23 mouse cellular contexts compared by ENCODE assay signal in the genomic region with DNA sequence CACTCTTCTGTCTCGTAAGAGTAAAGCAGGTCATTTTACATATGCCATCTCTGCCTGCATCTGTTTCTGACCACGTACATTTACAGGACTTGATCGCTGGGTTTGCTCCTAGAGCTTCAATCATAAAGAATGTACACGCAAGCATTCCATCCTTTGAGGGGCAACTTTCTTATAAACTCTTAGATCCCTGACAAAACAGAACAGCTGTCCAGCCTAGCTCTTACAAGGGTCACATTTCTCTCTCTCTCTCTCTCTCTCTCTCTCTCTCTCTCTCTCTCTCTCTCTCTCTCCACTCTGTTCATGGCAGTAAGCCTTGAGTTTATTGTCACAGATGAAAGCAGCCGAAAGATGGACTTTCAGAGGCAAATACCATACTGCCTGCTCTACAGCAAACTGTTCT.
DNase-seq lines count a peak whose midpoint lies in the region; ATAC-seq and TF ChIP-seq lines count a peak whose summit lies in the region.
"Had no signal": no experiment of that assay in that cellular context is flagged by ENCODE, and none has a peak within 500 bp of the region (broad histone marks: within the 10 kb centered on the region; RNA-seq: fewer than 3 reads in every experiment).

No protein-coding gene starts in this region.

- peak overlapping the region; percentile 36 for H3K27ac ChIP-seq in intestine, embryonic 16.5 days (ENCODE audit: low read length)
- peak overlapping the region; percentile 54 for H3K27ac ChIP-seq in stomach, embryonic 16.5 days (ENCODE audit: low read length)
- H3K27ac ChIP-seq: forebrain, embryonic 13.5 days; gastrocnemius, adult 2 months; heart, embryonic 10.5 days; limb, embryonic 12.5 days; liver, embryonic 14.5 days; neural tube, embryonic 15.5 days had no signal

- H3K27me3 ChIP-seq in C2C12 (ENCODE audit: control insufficient read depth, insufficient read depth, insufficient read length): no peaks in the 10 kb centered on the region
- no peaks in the 10 kb centered on the region for H3K27me3 ChIP-seq in intestine, embryonic 16.5 days (replicated peaks; ENCODE audit: control insufficient read depth, insufficient read depth, low read length)
- H3K27me3 ChIP-seq in stomach, embryonic 16.5 days (ENCODE audit: control insufficient read depth, insufficient read depth, low read length): no peaks in the 10 kb centered on the region
- H3K27me3 ChIP-seq: forebrain, embryonic 13.5 days; limb, embryonic 12.5 days; neural tube, embryonic 15.5 days had no signal

- H3ac ChIP-seq in C2C12 (ENCODE audit: control insufficient read depth, insufficient read length, low read depth): no peak overlapping the region

- no peak overlapping the region for H3K4me3 ChIP-seq in C2C12 (ENCODE audit: insufficient read depth, poor library complexity, severe bottlenecking)
- no peak overlapping the region for H3K4me3 ChIP-seq in intestine, embryonic 16.5 days (ENCODE audit: low read length)
- no peak overlapping the region for H3K4me3 ChIP-seq in stomach, embryonic 16.5 days (replicated peaks; ENCODE audit: low read length)
- H3K4me3 ChIP-seq: erythroblast, embryonic 14.5 days; forebrain, embryonic 13.5 days; gastrocnemius, adult 2 months; heart, embryonic 10.5 days; limb, embryonic 12.5 days; neural tube, embryonic 15.5 days had no signal

- DNase-seq in heart, adult 11 months: peak; percentile 40
- no peak for DNase-seq in heart, postnatal 10 days
- DNase-seq in embryo, embryonic 11 days: no peak
- no peak for DNase-seq in cerebellum, postnatal 10 days
- DNase-seq: adrenal gland, postnatal 14 days; cerebellum, adult 2 months; cerebellum, postnatal 36 days; gastrocnemius, adult 2 months; kidney, adult 18-20 months; kidney, postnatal 10 days; thymus, postnatal 14 days had no signal

- no peak for TF ChIP-seq CTCF in C2C12 (IDR thresholded peaks at IDR 0.05; ENCODE audit: control insufficient read depth, insufficient read depth, insufficient read length)

- no peak overlapping the region for H3K9ac ChIP-seq in intestine, embryonic 16.5 days (ENCODE audit: low read depth, low read length)
- no peak overlapping the region for H3K9ac ChIP-seq in stomach, embryonic 16.5 days (ENCODE audit: low read length)
- H3K9ac ChIP-seq: forebrain, embryonic 13.5 days; limb, embryonic 12.5 days; liver, embryonic 14.5 days; neural tube, embryonic 15.5 days had no signal

- peaks cover 8% of the 10 kb centered on the region; the same call in 1 of the 2 replicates for H3K4me1 ChIP-seq in intestine, embryonic 16.5 days (ENCODE audit: control insufficient read depth, insufficient read depth, low read length)
- peaks cover 3% of the 10 kb centered on the region; the same call in 1 of the 2 replicates for H3K4me1 ChIP-seq in stomach, embryonic 16.5 days (ENCODE audit: control insufficient read depth, insufficient read depth, low read length)
- H3K4me1 ChIP-seq: forebrain, embryonic 13.5 days; heart, embryonic 10.5 days; neural tube, embryonic 15.5 days had no signal

- H3K9me3 ChIP-seq in intestine, embryonic 16.5 days (ENCODE audit: control insufficient read depth, low read length): no peaks in the 10 kb centered on the region
- no peaks in the 10 kb centered on the region for H3K9me3 ChIP-seq in stomach, embryonic 16.5 days (replicated peaks; ENCODE audit: control insufficient read depth, low read length)
- H3K9me3 ChIP-seq: forebrain, embryonic 13.5 days; heart, embryonic 10.5 days; limb, embryonic 12.5 days; neural tube, embryonic 15.5 days had no signal

- 47% methylated on average over 5 of the region's 5 CpGs for WGBS in intestine, embryonic 16.5 days
- WGBS in stomach, embryonic 16.5 days: 28% methylated on average over 5 of the region's 5 CpGs

- H3K36me3 ChIP-seq in C2C12 (ENCODE audit: control insufficient read depth, insufficient read depth): no peaks in the 10 kb centered on the region
- no peaks in the 10 kb centered on the region for H3K36me3 ChIP-seq in intestine, embryonic 16.5 days (ENCODE audit: control insufficient read depth, insufficient read depth, low read length)
- no peaks in the 10 kb centered on the region for H3K36me3 ChIP-seq in stomach, embryonic 16.5 days (ENCODE audit: control insufficient read depth, insufficient read depth, low read length)
- H3K36me3 ChIP-seq: heart, embryonic 10.5 days; limb, embryonic 12.5 days; neural tube, embryonic 15.5 days had no signal

- H3K79me2 ChIP-seq in C2C12 (ENCODE audit: control insufficient read depth, insufficient read depth): no peaks in the 10 kb centered on the region

- intact Hi-C loops in heart, postnatal 10 days (cut with DNase I): no loop called here

- no peak overlapping the region for H3K4me2 ChIP-seq in intestine, embryonic 16.5 days (ENCODE audit: low read depth, low read length)
- peak overlapping the region; percentile 26; the same call in 1 of the 2 replicates for H3K4me2 ChIP-seq in stomach, embryonic 16.5 days (ENCODE audit: low read depth, low read length)
- H3K4me2 ChIP-seq: forebrain, embryonic 13.5 days; limb, embryonic 12.5 days; midbrain, embryonic 11.5 days; neural tube, embryonic 15.5 days had no signal

- ATAC-seq in intestine, embryonic 16.5 days: no peak
- ATAC-seq in stomach, embryonic 16.5 days (ENCODE audit: insufficient read depth, low FRiP score): no peak
- ATAC-seq: CD4-positive, CD25-positive, alpha-beta regulatory T cell, adult 4 months; forebrain, embryonic 13.5 days; hindbrain, embryonic 16.5 days had no signal

- H3K79me3 ChIP-seq in C2C12 (ENCODE audit: low read depth): no peaks in the 10 kb centered on the region

TF ChIP-seq in C2C12, 6 proteins besides CTCF, POLR2A, EP300 and RAD21:
- TF ChIP-seq MYOD1 (IDR thresholded peaks at IDR 0.05; ENCODE audit: control insufficient read depth, insufficient read length, low read depth): peak; percentile 64
- no peak for TF ChIP-seq USF1 (IDR thresholded peaks at IDR 0.05; ENCODE audit: low read depth)
- no peak for TF ChIP-seq MAX (IDR thresholded peaks at IDR 0.05)
- TF ChIP-seq FOSL1 (IDR thresholded peaks at IDR 0.05; ENCODE audit: insufficient read depth, low read length, poor library complexity, severe bottlenecking): no peak
- TF ChIP-seq CEBPB (IDR thresholded peaks at IDR 0.05; ENCODE audit: low read depth): no peak
- TF ChIP-seq MYOG (IDR thresholded peaks at IDR 0.05; ENCODE audit: control insufficient read depth, extremely low read depth, insufficient read length): no peak
TF ChIP-seq in C2C12: peak in this region for 1.
